Mouse (Mus musculus): ENCODE results near the gene Cux1.

DNA sequence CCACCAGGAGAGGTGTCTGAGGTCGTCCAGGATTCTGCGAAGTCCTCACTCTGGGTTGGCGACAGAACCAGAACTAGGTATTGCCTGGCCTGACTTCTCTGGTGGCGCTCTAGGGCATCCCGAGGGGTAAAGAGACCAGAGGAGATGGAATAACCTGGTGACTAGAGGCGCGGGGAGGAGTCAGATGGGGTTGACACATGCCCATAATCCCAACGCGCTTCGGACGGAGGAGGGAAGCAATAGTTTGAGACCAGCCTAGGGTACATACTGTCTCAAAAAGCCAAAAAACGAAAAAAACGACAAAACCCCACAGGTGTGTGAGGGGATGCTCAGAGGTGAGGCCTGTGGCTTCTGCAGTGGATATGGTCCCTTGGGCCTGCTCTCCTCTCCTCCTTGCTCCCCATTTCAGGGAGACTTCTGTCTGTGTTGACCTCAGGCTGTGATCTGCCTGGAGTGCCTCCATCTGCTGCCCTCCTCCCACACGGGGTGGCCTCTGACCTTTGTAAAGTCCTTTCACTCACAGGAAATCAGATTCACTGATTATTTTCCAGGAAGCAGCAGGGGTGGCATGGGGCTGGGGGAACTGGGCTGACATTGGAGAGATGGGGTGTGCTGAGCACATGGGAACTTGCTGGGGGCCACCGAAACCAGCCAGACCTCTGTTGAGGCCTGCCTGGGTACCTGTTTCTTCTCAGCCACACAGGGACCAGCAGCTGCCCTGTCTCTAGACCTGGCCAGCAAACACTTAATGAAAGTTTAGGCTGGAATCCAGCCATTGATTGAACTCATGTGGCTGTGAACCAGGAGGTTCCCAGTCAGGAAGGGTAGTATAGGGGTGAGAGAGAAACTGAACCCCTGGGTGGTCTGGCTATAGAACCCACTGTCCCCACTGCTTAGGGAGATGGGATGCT is 321.5 kb downstream of the Cux1 start:
- TF ChIP-seq POLR2A (IDR thresholded peaks at IDR 0.05; ENCODE audit: borderline replicate concordance, control insufficient read depth, low read depth, low read length) = no peak
- no peak for TF ChIP-seq CTCF (IDR thresholded peaks at IDR 0.05; ENCODE audit: control insufficient read depth, insufficient read depth, low read length)
